Mouse (Mus musculus) lung, adult 2 months (tissue): ENCODE measurements around the gene Lyzl4.

ENCODE experiments used
- CTCF ChIP-seq: fragments of 200-500 bp; IDR thresholded peaks from 2 replicates; pipeline ENCODE4 v1.5.1; 2011; ENCODE audit warnings: mild to moderate bottlenecking, low read length, control low read depth; ENCODE audit not compliant: insufficient read depth
- POLR2A ChIP-seq: fragments of 200-500 bp; IDR thresholded peaks from 2 replicates; pipeline ENCODE4 v1.6.1; 2011; ENCODE audit warnings: low read depth, mild to moderate bottlenecking, control low read depth, low read length, borderline replicate concordance; ENCODE audit errors: extremely low read depth

GRCm38 (mm10) chr9:121609381-121609780, 32.5 kb downstream of the Lyzl4 start:
- no peak for TF ChIP-seq CTCF
- TF ChIP-seq POLR2A, result no peak
